Mouse (Mus musculus): ENCODE results near the gene Polr2l.

The Polr2l gene

DNA sequence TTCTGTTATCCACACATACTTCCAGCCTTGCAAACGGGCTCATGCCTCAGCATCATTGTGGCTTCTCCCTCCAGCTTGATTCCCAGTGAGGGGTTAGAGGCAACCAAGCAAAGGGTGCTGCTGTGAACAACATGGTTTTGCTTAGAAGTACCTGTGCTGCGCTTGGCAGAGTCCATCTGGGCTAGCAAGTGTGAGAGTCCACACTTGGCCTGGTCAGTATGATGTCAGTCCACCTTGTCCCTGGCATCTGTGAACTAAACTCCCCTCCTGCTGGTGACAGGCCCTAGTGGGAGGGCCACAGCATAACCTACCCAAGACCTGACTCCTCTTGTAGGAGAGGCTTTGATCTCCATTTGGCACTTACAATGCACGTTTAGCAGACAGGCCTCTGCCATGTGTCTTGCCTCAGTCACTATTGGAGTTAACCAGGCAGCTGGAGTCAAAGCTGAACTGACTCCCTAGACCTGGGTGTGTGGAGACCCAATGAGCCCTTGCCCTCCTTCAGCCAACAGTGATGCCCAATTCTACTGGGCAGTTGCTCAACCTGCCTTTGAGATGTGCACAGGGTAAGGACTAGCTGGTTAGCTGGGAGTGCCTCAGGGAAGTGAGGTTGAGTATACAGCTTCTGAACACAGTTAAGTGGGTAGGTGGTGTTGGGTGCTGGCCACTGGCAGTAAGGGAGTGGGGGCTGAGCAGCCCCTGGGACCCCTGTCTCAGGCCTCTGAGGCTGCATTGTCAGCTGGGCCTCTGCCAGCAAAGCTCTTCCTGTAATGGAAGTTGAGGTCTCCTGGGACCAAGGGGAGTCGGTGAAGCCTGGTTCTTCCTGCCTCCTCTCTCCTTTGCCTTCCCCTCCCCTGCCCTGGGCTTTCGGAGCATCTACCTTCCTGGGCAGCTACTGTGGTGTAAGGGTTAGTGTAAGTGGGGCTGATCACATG lies 9.5 kb upstream of the Polr2l start:
- DNase-seq (ENCODE audit: low spot score), result no peak

DNA sequence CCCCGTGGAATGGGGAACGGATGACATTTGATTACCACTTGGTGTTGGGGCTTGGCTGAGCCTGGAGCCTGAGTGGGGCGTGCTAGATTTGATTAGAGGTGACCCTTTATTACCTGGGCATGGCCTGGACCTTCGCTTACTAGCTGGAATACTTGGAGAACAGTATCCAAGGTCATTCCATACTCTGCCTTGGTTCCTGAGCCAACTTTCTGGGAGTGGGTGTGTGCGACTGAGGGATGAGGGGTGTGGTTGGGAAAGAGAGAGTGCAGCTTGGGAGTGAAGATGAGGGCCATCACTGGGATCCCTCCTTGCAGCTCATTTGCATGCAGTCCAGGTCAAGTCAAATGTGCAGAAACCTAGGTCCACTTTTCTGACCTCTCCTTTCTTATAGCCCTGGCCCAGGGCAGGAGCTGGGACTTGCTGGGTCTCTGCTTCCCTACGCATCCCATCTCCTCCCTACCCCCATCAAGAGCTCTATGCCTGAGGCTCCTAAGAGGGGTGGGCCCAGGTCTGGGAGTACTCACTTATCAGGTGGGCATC lies 8.3 kb upstream of the Polr2l start:
- DNase-seq (ENCODE audit: low spot score), result no peak

DNA sequence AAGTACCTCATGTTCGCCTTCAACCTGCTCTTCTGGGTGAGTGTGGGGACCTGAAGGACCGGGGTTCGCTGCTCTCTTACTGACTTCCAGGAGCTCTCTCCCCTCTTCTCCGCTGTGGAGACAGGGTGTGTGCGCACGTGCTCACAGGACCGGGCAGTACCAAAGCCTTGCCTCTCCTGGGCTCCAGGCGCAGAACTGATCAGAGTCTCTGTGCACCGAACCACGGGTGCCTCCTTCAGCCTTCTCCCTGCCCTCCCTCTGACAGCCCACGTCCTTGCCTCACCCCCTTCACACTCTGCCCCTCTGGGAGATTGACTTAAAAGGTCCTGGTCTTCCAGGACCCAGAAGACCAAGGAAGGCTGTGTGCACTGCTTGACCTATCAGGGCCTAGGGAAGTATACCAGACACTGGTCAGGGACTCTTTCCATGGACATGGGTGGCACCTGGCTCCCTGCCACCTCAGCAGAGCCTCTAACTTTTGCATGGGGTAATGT lies 7.6 kb upstream of the Polr2l start:
- no peak for DNase-seq (ENCODE audit: low spot score)

DNA sequence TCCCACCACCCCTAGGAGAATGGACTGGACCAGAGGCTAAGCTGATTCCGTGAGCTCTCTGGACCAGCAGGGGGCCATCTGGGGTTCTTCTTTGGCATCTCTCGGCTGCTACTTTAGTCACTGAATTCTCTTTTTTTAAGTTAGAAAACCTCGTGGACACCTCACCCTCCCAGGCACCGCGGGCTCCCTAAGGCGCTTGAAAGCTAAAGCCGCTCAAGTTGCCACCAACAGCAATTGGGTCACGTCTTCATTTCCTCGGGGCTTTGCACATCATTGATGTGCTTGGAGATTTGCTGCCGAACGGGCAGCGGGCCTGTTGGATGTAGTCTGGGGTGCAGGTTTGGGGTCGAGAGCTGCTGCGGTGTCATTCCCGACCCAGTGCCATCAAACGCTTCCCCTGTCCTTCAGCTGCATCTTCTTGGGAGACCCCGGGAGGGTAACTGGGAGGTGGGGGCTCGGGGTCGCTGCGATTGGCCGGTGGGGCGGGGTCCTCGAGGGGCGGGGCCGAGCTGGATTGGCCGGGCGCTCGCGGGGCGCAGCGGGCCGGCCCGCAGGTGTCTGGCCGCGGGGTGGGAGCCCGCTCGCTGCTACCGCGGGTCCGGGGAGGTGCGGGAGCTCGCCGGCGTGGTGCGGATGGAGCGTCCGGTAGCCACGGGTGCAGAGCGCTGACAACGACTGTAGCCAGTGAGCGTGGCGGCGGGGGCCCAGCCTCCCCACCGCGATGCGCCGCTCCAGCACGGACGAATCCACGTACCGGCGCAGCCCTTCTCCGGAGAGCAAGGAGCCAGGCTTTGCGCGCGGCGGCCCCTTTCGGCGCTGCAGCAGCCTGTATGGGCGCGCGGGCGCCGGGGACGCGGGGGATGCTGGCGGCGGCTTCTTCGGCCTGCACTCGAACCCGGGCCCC lies 6.8 kb upstream of the Polr2l start:
- no peak for DNase-seq (ENCODE audit: low spot score)

DNA sequence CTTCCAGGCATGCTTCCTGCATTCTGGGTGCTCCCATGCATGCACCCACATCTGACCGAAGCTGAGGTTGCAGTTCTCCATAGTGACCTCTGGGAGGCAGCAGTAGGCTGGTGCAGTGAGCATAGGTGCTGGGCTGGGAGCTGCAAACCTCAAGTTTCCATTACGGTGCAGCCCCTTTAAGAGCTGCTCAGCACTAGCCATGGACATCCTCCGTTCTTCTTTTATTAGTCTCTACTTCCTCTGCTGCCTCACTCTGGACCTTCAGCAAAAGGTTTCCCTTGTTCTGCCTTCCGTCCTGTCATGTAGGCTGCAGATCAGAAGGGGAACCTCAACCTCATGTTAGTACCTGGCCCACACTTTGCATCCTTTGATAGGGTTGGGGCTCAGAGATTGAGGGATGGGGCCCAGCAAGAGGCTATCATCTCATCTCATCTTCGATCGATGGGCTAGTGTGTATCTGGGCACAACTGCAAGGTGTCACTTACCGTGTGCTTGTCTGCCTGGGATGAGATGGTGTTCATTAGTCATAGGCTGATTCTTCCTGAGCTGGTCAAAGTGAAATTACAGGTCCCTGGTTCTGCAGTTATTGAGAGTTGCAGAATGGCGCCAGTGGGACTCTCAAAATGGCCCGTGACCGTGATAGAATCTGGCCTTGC lies 6.0 kb upstream of the Polr2l start:
- DNase-seq (ENCODE audit: low spot score), result peak; percentile 49

DNA sequence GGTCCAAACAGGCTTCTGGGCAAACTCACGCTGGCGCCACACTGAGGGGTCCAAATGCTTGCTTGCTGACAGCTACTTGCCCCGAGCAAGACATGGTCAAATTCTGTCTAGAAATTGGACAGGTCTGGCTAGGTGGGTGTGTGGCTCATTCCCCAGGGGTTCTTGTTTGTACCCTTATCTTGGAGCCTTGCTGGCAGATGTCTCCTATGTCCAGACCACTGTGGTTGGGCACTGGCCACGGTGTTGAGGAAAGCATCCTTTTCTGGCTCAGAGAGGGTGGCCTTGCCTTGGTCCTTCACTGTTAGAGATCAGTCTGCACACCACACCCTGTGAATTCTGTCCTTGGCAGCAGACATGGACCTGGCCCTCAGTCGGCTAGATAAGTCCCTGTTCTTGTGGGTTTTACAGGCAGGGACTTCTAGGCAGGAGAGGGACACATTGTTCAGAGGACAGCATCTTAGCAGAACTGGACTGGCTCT lies 3.4 kb upstream of the Polr2l start:
- no peak for DNase-seq (ENCODE audit: low spot score)

DNA sequence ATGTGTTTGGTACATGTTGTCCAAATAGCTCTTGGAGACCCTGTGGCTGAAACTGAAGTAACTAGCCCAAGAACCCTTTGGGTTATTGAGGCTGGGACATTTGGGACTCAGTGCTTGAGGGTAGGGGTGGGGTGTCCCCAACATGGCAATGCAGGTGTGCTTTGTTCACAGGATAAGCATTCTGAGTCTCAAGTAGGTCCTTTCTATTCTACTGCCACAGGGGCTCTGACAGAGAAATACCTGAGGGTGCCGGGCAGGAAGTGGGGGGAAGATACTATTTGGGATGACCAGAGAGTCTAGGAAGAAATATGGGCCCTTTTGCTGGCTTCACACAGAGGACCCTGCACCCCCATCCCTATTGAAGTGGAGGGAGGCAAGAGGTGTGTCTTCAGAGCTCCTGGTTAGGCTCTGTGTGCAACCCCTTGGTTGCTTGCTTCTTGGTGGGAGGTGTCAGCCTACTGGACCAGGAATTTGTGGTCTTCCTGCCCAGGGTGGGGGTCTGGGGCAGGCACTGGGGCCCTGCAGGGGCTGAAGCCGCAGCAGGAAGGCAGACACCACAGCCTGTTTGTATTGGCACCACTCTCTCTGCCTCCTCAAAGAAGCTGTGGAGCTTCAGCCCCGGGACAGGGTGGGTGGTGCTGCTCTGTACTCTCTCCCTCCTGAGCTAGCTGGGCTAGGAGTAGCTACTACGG lies 2.8 kb upstream of the Polr2l start:
- DNase-seq (ENCODE audit: low spot score), result no peak

DNA sequence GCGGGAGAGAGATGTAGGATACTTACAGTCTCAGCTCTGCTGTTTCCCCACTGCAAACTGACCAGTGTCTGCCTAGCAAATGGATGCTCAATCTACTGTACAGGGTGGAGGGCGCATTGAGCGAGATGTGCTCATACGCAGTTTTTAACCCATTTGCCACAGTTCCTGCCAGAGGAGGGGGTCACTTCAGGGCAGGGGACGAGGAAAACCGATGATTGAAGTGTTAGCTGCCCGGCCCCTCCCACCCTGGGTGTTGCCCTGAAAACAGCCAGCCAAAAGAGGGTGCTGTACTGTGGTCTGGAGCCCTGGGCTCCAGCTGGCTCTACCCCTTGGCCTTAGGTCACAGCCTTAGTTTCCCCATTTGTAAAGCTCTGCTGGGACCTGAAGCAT lies 2.0 kb upstream of the Polr2l start:
- no peak for DNase-seq (ENCODE audit: low spot score)

DNA sequence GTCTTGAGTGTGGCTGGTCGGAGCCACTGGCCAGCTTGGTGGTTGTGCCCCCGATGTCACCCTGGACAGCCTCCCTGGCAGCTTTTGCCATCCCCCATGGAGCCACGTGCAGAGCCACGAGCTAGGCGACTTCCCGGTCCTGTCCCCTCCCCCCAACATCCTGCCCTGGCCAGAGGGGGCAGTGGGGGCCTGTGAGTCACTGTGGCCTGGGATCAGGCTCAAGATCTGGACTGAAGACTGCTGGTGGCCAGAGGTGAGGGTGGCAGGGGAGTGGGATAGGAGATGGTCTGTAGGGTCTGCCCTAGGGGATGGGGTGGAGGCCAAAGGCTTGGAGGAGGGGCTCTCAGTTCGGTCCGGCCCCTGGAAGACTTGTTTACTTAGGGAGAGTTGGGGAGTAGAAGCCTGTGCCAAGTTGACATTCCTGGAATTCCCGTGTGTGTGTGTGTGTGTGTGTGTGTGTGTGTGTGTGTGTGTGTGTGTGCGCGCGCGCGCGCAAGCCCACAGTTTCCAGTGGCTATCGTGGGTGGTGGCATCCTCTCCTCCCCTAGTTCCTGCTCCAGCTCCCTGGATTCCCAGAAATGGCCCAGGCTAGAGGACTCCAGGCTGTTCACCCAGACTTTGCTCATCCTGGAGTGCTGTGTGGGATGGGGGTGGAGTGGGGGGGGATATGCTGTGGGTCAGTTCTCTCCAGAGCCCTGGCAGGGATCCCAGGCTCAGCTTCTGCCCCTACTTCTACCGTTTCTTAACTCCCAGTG lies 1.5 kb upstream of the Polr2l start:
- peak; percentile 83 for DNase-seq (ENCODE audit: low spot score)

DNA sequence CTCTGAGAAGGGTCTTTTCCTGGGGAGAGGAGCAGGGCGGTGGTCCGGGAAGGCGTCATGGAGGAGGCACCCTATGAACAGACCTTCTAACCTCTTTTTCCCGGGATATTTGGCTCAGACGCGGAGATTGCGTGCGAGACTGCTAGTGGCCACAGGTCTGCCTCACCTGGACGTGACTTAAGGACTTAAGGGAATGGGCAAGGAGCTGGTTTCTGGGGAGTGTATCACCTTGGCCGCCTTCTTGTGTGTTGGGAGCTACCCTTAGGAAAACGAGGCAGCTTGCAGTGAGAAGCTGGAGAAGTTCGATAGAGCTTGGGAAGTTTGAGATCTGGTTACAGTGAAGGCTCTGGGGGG lies 850 bp upstream of the Polr2l start:
- DNase-seq (ENCODE audit: low spot score), result peak; percentile 33

DNA sequence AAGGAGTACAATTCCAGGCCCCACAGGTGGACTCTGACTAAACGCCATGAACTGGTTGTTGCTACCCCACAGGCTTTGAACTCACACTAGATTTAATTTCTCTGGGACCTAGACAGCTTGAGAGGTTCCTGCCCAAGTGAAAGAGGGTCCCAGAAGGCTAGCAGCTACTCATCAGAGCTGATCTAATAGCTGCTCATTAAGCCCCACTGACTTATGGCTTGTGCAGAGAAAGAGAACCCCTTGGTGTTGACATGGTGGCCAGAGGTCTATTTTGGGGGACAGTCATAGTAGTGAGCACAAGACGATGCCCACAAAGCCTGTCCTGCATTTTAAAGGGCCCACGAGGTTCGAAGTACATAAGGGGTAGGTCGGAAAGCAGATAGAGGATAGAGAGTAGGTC lies 772 bp downstream of the Polr2l start:
- no peak for DNase-seq (ENCODE audit: low spot score)

DNA sequence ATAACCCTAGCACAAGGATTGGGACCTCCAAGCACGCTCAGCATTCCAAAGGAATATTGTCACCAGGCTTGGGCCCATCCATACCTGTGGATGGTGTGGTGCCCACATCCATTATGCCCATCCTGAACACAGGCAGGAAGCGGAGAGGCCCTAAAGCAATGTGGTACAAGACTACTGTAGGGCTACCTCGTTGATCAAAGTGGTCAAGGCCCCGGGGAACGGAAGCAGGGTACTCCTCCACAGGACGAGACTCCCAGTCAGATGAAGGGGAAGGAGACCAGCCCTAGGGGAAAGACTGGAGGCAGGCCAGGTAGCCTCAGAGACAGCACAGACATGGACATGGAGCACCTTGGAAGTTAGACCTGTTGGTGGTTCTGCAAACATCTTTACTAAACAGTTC lies 2.2 kb downstream of the Polr2l start:
- DNase-seq (ENCODE audit: low spot score), result no peak

DNA sequence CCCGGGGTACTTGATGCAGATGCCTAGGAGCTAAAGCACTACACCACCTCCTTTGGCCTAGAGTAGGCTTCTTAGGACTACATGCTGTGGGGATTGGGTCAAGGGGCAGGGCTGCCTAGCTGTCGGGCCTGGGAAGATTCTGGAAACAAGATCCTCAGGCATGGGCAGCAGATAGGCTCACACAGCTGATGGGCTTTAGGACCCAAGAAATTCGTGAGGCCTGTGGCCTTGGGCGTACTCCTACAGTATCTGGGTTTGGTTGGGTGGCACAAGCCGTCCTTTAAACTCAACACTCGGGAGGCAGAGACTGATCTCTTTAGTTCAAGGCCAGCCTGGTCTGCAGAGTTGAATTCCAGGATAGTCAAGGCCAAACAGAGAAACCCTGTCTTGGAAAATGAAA lies 2.7 kb downstream of the Polr2l start:
- DNase-seq (ENCODE audit: low spot score), result peak; percentile 77

DNA sequence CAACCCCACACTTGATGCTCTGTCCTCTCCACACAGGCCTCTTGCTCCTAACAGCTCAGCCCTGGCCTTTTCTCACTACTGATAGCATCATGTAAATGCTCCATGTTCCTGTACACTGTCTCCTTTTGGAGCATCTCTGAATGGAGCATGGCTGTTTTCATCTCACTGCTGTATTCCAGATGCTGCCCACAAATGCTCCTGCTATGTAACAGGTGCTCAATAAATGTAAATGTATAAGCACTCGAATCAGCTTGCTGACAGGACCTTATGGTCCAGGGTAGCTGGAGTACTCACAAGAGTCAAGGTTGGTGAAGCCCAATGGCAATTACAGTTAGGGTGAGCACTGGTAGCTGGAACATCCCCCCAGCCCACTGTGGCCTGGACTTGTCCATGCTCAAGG lies 3.7 kb downstream of the Polr2l start:
- DNase-seq (ENCODE audit: low spot score), result no peak

DNA sequence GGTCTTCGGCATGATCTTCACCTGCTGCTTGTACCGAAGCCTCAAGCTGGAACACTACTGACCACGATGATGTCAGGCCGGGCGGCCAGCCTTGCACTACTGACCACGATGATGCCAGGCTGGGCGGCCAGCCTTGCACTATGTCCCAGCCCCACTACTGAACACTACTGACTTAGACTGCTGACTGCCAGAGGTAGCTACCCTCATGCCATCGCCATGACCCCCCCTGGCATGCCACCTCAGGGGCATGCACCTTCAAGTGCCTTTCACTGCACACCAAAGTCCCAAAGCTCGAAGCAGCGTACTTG lies 4.3 kb downstream of the Polr2l start:
- DNase-seq (ENCODE audit: low spot score), result no peak

DNA sequence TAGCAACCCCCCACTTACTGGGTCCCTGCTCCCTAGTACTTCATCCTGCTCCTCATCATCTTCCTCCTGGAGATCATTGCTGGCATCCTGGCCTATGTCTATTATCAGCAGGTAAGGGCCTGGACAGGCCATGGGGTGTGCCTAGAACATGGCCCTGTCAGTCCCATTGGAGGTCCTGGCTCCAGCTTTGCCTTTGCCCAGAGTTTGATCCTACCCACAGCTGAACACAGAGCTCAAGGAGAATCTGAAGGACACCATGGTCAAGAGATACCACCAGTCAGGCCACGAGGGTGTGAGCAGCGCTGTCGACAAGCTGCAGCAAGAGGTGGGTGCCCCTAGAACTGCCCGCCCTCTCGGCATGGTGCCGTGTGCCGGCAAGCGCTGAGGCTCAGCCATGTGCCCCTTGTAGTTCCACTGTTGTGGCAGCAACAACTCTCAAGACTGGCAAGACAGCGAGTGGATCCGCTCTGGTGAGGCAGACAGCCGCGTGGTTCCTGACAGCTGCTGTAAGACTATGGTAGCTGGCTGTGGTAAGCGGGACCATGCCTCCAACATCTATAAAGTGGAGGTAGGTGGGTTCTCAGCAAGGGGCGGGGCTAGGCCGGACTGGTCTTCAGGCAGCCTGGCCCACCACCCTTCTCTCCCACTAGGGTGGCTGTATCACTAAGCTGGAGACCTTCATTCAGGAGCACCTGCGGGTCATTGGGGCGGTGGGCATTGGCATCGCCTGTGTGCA lies 4.9 kb downstream of the Polr2l start:
- DNase-seq (ENCODE audit: low spot score), result no peak

DNA sequence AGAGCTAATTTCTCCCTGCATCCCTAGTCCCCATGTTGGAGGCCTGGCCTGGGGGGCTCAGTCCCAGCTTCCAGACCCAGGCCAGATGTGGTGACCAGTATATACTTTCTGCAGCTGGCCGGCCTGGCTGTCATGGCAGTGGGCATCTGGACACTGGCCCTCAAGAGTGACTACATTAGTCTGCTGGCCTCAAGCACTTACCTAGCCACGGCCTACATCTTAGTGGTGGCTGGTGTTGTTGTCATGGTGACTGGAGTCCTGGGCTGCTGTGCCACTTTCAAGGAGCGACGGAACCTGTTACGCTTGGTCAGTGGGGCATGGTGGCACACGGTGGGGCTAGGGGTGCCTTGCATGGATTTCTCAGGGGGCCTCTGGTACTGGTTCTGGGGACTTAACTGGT lies 5.6 kb downstream of the Polr2l start:
- no peak for DNase-seq (ENCODE audit: low spot score)

DNA sequence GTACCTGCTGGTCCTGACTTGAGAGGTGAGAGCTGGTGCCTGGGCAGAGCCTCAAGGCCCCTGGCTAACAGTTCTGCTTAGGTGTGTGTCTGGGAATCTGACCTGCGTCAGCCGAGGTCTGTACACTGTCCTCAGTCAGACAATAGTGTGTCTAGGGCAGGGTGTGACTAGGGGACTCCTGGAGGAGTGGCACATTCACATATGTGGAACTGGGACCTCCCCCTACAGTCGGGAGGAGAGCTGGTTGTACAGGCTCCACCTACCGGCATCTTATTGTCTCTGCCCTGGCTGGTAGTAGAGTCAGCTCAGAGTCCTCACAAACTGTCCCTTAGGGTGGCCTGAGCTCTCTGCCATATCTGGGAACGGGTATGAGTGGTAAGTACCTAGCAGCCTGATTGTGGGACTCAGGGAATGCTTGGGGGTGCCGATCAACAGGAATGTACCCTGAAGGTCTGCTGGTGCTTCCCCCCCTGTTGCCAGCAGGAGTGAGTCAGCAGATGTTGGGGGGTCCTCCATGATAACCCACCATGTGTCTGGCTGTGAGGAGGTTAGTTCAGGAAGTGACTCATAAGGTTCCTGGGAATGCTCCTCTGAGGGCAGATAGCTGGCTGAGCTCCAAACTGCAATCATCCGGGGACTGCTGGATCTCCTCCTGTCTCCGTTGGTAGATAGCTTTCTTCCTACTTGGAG lies 6.3 kb downstream of the Polr2l start:
- peak; percentile 85 for DNase-seq (ENCODE audit: low spot score)

DNA sequence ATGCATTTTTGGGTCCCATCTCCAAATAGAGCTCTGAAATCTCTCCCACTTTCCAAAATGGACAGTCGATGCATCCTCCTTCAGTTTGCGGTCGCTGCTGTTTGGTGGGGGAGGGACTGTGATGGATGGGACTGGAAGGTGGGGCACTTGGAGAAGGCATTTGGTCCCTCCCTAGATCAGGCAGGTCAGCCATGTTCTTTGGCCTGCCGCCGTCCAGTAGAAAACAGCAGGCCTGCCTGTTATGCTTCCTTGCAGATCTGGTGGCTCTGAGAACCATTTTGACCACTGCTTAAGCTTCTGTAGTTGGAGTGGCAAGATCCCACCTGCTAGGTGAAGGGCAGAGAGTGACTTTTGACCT lies 6.8 kb downstream of the Polr2l start:
- peak; percentile 63 for DNase-seq (ENCODE audit: low spot score)

Data from adipocyte (in vitro differentiated cells).